Mouse (Mus musculus) inflammation-experienced regulatory T-cells, adult 6 months (primary cell): ENCODE data around the gene Ubr4. TPM values are rescaled to one million over a fixed set of nuclear protein-coding genes. Genes with fewer than 3 reads are reported as not detected.

Experiments used
- polyA plus RNA-seq, 3 experiments: library from polyadenylated mRNA; unstranded; fragments of 100-300 nt; shearing (Covaris generic); gene quantifications; one replicate each; pipeline ENCODE4 v1.2.1; 2017

The Ubr4 gene
- polyA plus RNA-seq, 3 experiments from 2014 or later = 32.1 to 69.4 (median 56.7) TPM

Other genes with a start within 250 kb of the Ubr4 start
- 100 to 1,000 TPM; 341 to 392 (median 352) TPM for gene Minos1, start 221.5 kb upstream of the Ubr4 start, polyA plus RNA-seq
- gene Capzb, start 159.7 kb upstream of the Ubr4 start, polyA plus RNA-seq = 100 to 1,000 TPM; 536 to 831 (median 607) TPM
- gene Pqlc2, start 41.9 kb upstream of the Ubr4 start, polyA plus RNA-seq = 10 to 100 TPM in 1 of 3 experiments, 1 to 10 TPM in 2; 7.6 to 10.0 (median 9.7) TPM
- gene Akr7a5, start 41.9 kb upstream of the Ubr4 start, polyA plus RNA-seq = 1 to 10 TPM; 5.4 to 7.7 (median 6.8) TPM
- 10 to 100 TPM; 34.9 to 56.1 (median 49.1) TPM for gene Mrto4, start within 50 bp of the Ubr4 start, polyA plus RNA-seq
- gene Emc1, start within 50 bp of the Ubr4 start, polyA plus RNA-seq = 10 to 100 TPM; 19.5 to 25.3 (median 24.8) TPM
- gene Iffo2, start 177.9 kb downstream of the Ubr4 start, polyA plus RNA-seq = 1 to 10 TPM; 2.7 to 5.1 (median 4.2) TPM